Mouse (Mus musculus) stomach, embryonic 16.5 days (tissue): ENCODE measurements around the gene Galnt12. TPM values are rescaled to one million over a fixed set of nuclear protein-coding genes. Genes with fewer than 3 reads are reported as not detected.

Source experiments
- ATAC-seq: fragments of 200-750 bp; cut with Nextera tagmentation; 2 replicates; pipeline ENCODE4 v1.8.0; 2017; ENCODE audit warnings: moderate number of reproducible peaks, moderate TSS enrichment; ENCODE audit not compliant: insufficient read depth, low FRiP score
- H3K27ac ChIP-seq: fragments of 300-500 bp; sonication (generic); 2 replicates; pipeline ENCODE4 v1.5.1; 2014; ENCODE audit warnings: low read length
- H3K27me3 ChIP-seq: fragments of 300-500 bp; sonication (generic); 2 replicates; pipeline ENCODE4 v1.6.1; 2014; ENCODE audit warnings: low read length, control low read depth, mixed read lengths; ENCODE audit not compliant: control insufficient read depth, insufficient read depth
- H3K36me3 ChIP-seq: fragments of 300-500 bp; sonication (generic); 2 replicates; pipeline ENCODE4 v1.6.1; 2014; ENCODE audit warnings: low read length; ENCODE audit not compliant: control insufficient read depth, insufficient read depth
- H3K4me1 ChIP-seq: fragments of 300-500 bp; sonication (generic); 2 replicates; pipeline ENCODE4 v1.6.1; 2014; ENCODE audit warnings: low read length, control low read depth, mixed read lengths; ENCODE audit not compliant: control insufficient read depth, insufficient read depth
- H3K4me2 ChIP-seq: fragments of 300-500 bp; sonication (generic); 2 replicates; pipeline ENCODE4 v1.6.1; 2014; ENCODE audit warnings: low read depth, low read length, mixed read lengths
- H3K4me3 ChIP-seq: fragments of 300-500 bp; sonication (generic); replicated peaks from 2 replicates; pipeline ENCODE4 v1.5.1; 2014; ENCODE audit warnings: mild to moderate bottlenecking, low read length
- H3K9ac ChIP-seq: fragments of 300-500 bp; sonication (generic); 2 replicates; pipeline ENCODE4 v1.6.1; 2014; ENCODE audit warnings: low read length
- H3K9me3 ChIP-seq: fragments of 300-500 bp; sonication (generic); replicated peaks from 2 replicates; pipeline ENCODE4 v1.6.1; 2016; ENCODE audit warnings: low read length, control low read depth; ENCODE audit not compliant: control insufficient read depth
- WGBS: fragments of 180-500 bp; shearing (Covaris S2); extraction: QIAGEN DNeasy Blood & Tissue Kit; methylation state at CpG from one replicate; pipeline ENCODE4 v1.1.7; 2014; 5-methylcytosine and 5-hydroxymethylcytosine counted together
- polyA plus RNA-seq: library from polyadenylated mRNA; unstranded; fragments of >200 nt; fragmentation: Nextera tagmentation; extraction: Ambion mirVana; gene quantifications from 2 replicates; pipeline ENCODE4 v1.2.1, GENCODE M21; 2015

Galnt12 gene
- polyA plus RNA-seq, 1 experiment from 2014 or later = 30.7 TPM

DNA sequence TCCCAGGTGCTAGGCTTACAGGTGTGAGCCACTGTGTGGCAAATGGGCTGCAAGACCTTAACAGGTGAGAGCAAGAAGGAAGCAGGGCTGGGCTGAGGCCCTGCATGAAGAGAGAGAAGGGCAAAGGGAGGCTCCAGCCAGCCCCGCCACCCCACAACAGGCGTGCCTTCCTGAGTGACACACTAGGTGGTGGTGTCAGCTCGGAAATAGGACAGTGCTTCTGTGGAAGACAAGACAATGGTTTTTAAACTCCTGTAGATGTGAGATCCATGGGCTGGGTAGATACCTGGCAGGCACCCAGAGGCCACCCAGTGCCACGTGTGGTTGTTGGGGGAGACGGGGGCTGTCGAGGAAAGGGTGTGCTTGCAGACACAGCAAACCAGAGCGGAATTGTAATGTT is 36.8 kb downstream of the Galnt12 start:
- no peak overlapping the region for H3K4me3 ChIP-seq
- H3K27ac ChIP-seq = no peak overlapping the region
- no peaks in the 10 kb centered on the region for H3K36me3 ChIP-seq
- H3K9me3 ChIP-seq = peaks cover 6% of the 10 kb centered on the region
- 73% methylated on average over 7 of the region's 7 CpGs for WGBS
- 0 out of 2 replicates have a peak, but pooled peaks have one; percentile 41 for ATAC-seq
- peaks cover 11% of the 10 kb centered on the region; the same call in 1 of the 2 replicates for H3K4me1 ChIP-seq
- H3K27me3 ChIP-seq = no peaks in the 10 kb centered on the region
- no peak overlapping the region for H3K9ac ChIP-seq
- H3K4me2 ChIP-seq = no peak overlapping the region

GRCm38 (mm10) chr4:47129572-47129971 is 37.9 kb downstream of the Galnt12 start:
- WGBS = 65% methylated on average over 4 of the region's 4 CpGs
- Histone ChIP-seq H3K4me2 (no peak overlapping the region), H3K9ac (no peak overlapping the region), H3K27ac (no peak overlapping the region), H3K4me3 (no peak overlapping the region), H3K4me1 (peaks cover 11% of the 10 kb centered on the region; the same call in 1 of the 2 replicates), H3K36me3 (no peaks in the 10 kb centered on the region), H3K27me3 (no peaks in the 10 kb centered on the region), H3K9me3 (peaks cover 6% of the 10 kb centered on the region)
- no peak for ATAC-seq

GRCm38 (mm10) chr4:47130111-47131050 is 38.7 kb downstream of the Galnt12 start:
- H3K4me2 ChIP-seq = no peak overlapping the region
- H3K9me3 ChIP-seq = peaks cover 6% of the 10 kb centered on the region
- H3K4me1 ChIP-seq = peaks cover 11% of the 10 kb centered on the region; the same call in 1 of the 2 replicates
- no peak overlapping the region for H3K9ac ChIP-seq
- no peaks in the 10 kb centered on the region for H3K27me3 ChIP-seq
- no peak overlapping the region for H3K4me3 ChIP-seq
- H3K27ac ChIP-seq = no peak overlapping the region
- no peak for ATAC-seq
- no peaks in the 10 kb centered on the region for H3K36me3 ChIP-seq
- 88% methylated on average over 8 of the region's 8 CpGs for WGBS

GRCm38 (mm10) chr4:47131931-47132330 is 40.2 kb downstream of the Galnt12 start:
- peaks cover 4% of the 10 kb centered on the region for H3K9me3 ChIP-seq
- 80% methylated on average over 3 of the region's 3 CpGs for WGBS
- H3K27me3 ChIP-seq = no peaks in the 10 kb centered on the region
- no peak overlapping the region for H3K4me3 ChIP-seq
- peak overlapping the region; percentile 49 for H3K27ac ChIP-seq
- H3K4me2 ChIP-seq = no peak overlapping the region
- H3K36me3 ChIP-seq = no peaks in the 10 kb centered on the region
- H3K9ac ChIP-seq = no peak overlapping the region
- peaks cover 13% of the 10 kb centered on the region; the same call in 1 of the 2 replicates for H3K4me1 ChIP-seq
- ATAC-seq = no peak

DNA sequence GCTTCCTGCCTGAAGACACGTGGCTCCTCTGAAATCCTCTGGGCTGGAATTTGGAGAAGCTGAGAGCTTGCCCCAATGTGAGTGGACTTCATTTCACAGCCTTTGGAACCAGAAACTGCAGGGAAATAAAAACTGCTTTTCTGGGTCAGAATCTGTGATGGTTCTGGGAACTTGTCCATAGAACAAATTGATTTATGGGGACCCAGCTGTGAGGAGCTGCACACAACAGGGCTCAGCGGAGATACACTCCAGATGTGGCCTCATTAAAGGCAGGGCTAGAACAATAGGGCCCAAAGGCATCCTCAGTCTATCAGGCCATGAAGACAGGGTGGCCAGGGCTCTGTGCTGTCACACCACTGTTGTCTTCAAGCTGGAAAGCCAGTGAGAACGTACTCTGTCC is 40.7 kb downstream of the Galnt12 start:
- Histone ChIP-seq H3K4me1 (peaks cover 16% of the 10 kb centered on the region; the same call in 1 of the 2 replicates), H3K36me3 (no peaks in the 10 kb centered on the region), H3K4me2 (no peak overlapping the region), H3K27me3 (no peaks in the 10 kb centered on the region), H3K27ac (peak overlapping the region; percentile 49), H3K4me3 (no peak overlapping the region), H3K9me3 (no peaks in the 10 kb centered on the region), H3K9ac (no peak overlapping the region)
- WGBS = 51% methylated on average over 3 of the region's 3 CpGs
- ATAC-seq = peak; percentile 59; the same call in 1 of the 2 replicates

- 52% methylated on average over 8 of the region's 8 CpGs for WGBS
- Histone ChIP-seq H3K9ac (no peak overlapping the region), H3K27ac (peak overlapping the region; percentile 65), H3K4me2 (no peak overlapping the region), H3K4me3 (no peak overlapping the region), H3K27me3 (no peaks in the 10 kb centered on the region), H3K4me1 (peaks cover 11% of the 10 kb centered on the region), H3K36me3 (no peaks in the 10 kb centered on the region), H3K9me3 (no peaks in the 10 kb centered on the region)
- ATAC-seq = peak; percentile 38
Observed at GRCm38 (mm10) chr4:47136699-47137101, 45.0 kb downstream of the Galnt12 start.

DNA sequence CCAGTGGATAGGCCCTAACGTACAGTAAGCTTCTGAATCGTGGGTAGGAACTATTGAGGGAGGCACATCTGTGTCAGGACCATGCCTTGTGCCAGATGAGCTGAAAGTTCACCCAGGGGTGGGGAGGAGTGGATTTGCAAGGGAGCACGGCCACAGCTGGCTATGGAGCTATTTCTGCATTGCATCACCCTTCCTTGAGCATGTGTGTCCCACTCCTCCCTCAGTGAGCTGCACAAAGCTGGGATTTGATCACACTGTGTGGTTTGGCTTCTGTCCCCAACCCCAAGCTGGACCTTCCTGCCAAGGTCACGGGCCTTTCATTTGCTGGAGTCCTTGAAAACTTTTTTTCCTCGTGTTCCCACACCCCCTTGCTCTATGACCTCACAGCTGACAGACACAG is 45.8 kb downstream of the Galnt12 start:
- Histone ChIP-seq H3K27ac (peak overlapping the region; percentile 62; the same call in 1 of the 2 replicates), H3K36me3 (no peaks in the 10 kb centered on the region), H3K9ac (no peak overlapping the region), H3K4me3 (no peak overlapping the region), H3K27me3 (no peaks in the 10 kb centered on the region), H3K9me3 (no peaks in the 10 kb centered on the region), H3K4me2 (no peak overlapping the region), H3K4me1 (peaks cover 7% of the 10 kb centered on the region)
- ATAC-seq = no peak
- 65% methylated on average over 5 of the region's 5 CpGs for WGBS

GRCm38 (mm10) chr4:47138411-47138810 is 46.7 kb downstream of the Galnt12 start:
- no peak for ATAC-seq
- Histone ChIP-seq H3K27me3 (no peaks in the 10 kb centered on the region), H3K36me3 (no peaks in the 10 kb centered on the region), H3K9ac (no peak overlapping the region), H3K27ac (peak overlapping the region; percentile 22; the same call in 1 of the 2 replicates), H3K9me3 (no peaks in the 10 kb centered on the region), H3K4me3 (no peak overlapping the region), H3K4me1 (peaks cover 7% of the 10 kb centered on the region), H3K4me2 (no peak overlapping the region)
- 76% methylated on average over 7 of the region's 7 CpGs for WGBS
